Mouse (Mus musculus): ENCODE data around the gene Yeats4. TPM values are rescaled to one million over a fixed set of nuclear protein-coding genes. Genes with fewer than 3 reads are reported as not detected.
A peak's percentile ranks its signal among the peaks of the same experiment; 100 is the strongest.
"Not testable (repeated sequence)": the region's sequence is repeated elsewhere in the genome, so short reads cannot be mapped to it uniquely, and the experiment has no call there.

Yeats4 gene
- total RNA-seq (2022): 10 to 100 TPM; 25.6 to 32.7 (median 26.6) TPM

GRCm38 (mm10) chr10:117224102-117224990, at the start of gene Yeats4:
TSS of gene Yeats4 (minus strand) at chr10:117224507.
- peak; percentile 94 for DNase-seq (ENCODE audit: low spot score)

- no peak for DNase-seq (ENCODE audit: low spot score)
These were observed 47.7 kb upstream of the Yeats4 start for GRCm38 (mm10) chr10:117272023-117272422.

GRCm38 (mm10) chr10:117259870-117260269, 35.6 kb upstream of the Yeats4 start:
- DNase-seq (ENCODE audit: low spot score): no peak

GRCm38 (mm10) chr10:117238603-117239002, 14.3 kb upstream of the Yeats4 start, which contains the start of gene 9530003J23Rik:
TSS of gene 9530003J23Rik (minus strand) at chr10:117238703.
- DNase-seq (ENCODE audit: low spot score): no peak

- DNase-seq (ENCODE audit: low spot score): no peak
These were observed 11.6 kb upstream of the Yeats4 start for GRCm38 (mm10) chr10:117235866-117236265.

- DNase-seq (ENCODE audit: low spot score): no peak
These were observed 10.5 kb upstream of the Yeats4 start for GRCm38 (mm10) chr10:117234825-117235224.

- no peak for DNase-seq (ENCODE audit: low spot score)
These were observed 5.5 kb upstream of the Yeats4 start for GRCm38 (mm10) chr10:117229826-117230225.

GRCm38 (mm10) chr10:117226002-117226401, 1.7 kb upstream of the Yeats4 start:
- DNase-seq (ENCODE audit: low spot score): no peak

GRCm38 (mm10) chr10:117225094-117225493, 787 bp upstream of the Yeats4 start:
- DNase-seq (ENCODE audit: low spot score): no peak

GRCm38 (mm10) chr10:117223758-117224101, 577 bp downstream of the Yeats4 start:
- DNase-seq (ENCODE audit: low spot score): no peak

GRCm38 (mm10) chr10:117222821-117223220, 1.5 kb downstream of the Yeats4 start:
- no peak for DNase-seq (ENCODE audit: low spot score)

GRCm38 (mm10) chr10:117218351-117218750, 6.0 kb downstream of the Yeats4 start:
- DNase-seq (ENCODE audit: low spot score): no peak

- DNase-seq (ENCODE audit: low spot score): no peak
These were observed 7.0 kb downstream of the Yeats4 start for GRCm38 (mm10) chr10:117217246-117217840.

GRCm38 (mm10) chr10:117216793-117217192, 7.5 kb downstream of the Yeats4 start:
- DNase-seq (ENCODE audit: low spot score): peak; percentile 29

- DNase-seq (ENCODE audit: low spot score): no peak
These were observed 8.2 kb downstream of the Yeats4 start for GRCm38 (mm10) chr10:117216132-117216495.

- DNase-seq (ENCODE audit: low spot score): no peak
These were observed 8.7 kb downstream of the Yeats4 start for GRCm38 (mm10) chr10:117215409-117216131.

- no peak for DNase-seq (ENCODE audit: low spot score)
These were observed 13.3 kb downstream of the Yeats4 start for GRCm38 (mm10) chr10:117211023-117211422.

GRCm38 (mm10) chr10:117209469-117209938, 14.8 kb downstream of the Yeats4 start:
- peak; percentile 66 for DNase-seq (ENCODE audit: low spot score)

- not testable (repeated sequence) for DNase-seq (ENCODE audit: low spot score)
These were observed 15.5 kb downstream of the Yeats4 start for GRCm38 (mm10) chr10:117208787-117209186.

GRCm38 (mm10) chr10:117208221-117208620, 16.1 kb downstream of the Yeats4 start:
- DNase-seq (ENCODE audit: low spot score): no peak

- no peak for DNase-seq (ENCODE audit: low spot score)
These were observed 18.2 kb downstream of the Yeats4 start for GRCm38 (mm10) chr10:117206070-117206469.

GRCm38 (mm10) chr10:117203558-117203981, 20.7 kb downstream of the Yeats4 start:
- DNase-seq (ENCODE audit: low spot score): no peak
